Mouse (Mus musculus) left cerebral cortex, postnatal 14 days (tissue): ENCODE measurements around the gene Gnai2. TPM values are rescaled to one million over a fixed set of nuclear protein-coding genes. Genes with fewer than 3 reads are reported as not detected.

Source experiments
- DNase-seq, 2 experiments: peaks; one replicate each; pipeline ENCODE4 v3.0.0; 2021 to 2022; ENCODE audit warnings: low spot score in 2 of 2, mixed read lengths in 1 of 2
- intact Hi-C: fragments of 180-260 bp; cut with DNase I; formaldehyde crosslinking; loops from one replicate; pipeline ENCODE4 v1.15.1; 2025
- total RNA-seq, 2 experiments: library from RNA; stranded (reverse); gene quantifications; 2 replicates each; pipeline ENCODE4 v1.2.3; 2021

Gnai2 gene
- total RNA-seq, 2 experiments from 2014 or later = 205 to 220 TPM

DNA sequence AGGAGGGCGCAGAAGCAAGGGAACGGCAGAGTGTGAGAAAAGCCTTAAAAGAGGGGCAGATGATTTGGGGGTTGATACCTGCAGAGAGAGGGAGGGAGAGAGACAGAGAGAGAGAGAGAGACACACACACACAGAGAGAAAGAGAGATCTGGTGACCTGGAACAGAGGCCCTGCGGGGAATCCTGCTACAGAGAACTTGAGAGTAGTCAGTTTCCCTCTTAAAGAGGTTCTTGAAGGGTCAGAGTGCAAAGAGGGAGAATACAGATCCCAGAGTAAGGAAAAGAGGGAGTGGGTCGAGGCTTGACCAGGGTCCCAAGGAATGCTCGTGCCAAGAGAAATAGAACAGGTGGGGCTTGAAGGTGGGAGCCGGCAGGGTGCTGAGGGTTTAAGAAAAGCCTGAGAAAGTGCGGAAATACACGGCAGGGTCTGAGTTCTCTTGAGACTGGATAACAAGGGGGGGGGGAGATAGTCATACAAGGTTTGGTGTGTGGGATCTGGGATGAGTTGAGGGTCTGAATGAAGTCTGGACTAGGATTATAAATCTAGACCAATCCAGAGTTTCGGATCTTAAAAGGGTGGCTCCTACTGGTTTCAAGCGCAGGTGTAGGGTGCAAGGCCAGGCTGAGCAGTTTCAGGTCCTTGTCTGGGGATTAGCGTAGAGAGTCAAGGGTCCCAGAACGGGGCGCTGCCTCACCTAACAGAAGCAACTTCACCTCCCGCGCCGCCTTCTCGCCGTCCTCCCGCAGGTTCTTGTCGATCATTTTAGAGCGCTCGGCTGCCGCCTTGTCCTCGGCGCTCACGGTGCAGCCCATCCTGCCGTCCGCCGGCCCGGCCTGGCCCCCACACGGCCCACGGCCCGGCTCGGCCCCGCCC, 525 bp downstream of the Gnai2 start:
- DNase-seq = no peak
- intact Hi-C loops = no loop called here

DNA sequence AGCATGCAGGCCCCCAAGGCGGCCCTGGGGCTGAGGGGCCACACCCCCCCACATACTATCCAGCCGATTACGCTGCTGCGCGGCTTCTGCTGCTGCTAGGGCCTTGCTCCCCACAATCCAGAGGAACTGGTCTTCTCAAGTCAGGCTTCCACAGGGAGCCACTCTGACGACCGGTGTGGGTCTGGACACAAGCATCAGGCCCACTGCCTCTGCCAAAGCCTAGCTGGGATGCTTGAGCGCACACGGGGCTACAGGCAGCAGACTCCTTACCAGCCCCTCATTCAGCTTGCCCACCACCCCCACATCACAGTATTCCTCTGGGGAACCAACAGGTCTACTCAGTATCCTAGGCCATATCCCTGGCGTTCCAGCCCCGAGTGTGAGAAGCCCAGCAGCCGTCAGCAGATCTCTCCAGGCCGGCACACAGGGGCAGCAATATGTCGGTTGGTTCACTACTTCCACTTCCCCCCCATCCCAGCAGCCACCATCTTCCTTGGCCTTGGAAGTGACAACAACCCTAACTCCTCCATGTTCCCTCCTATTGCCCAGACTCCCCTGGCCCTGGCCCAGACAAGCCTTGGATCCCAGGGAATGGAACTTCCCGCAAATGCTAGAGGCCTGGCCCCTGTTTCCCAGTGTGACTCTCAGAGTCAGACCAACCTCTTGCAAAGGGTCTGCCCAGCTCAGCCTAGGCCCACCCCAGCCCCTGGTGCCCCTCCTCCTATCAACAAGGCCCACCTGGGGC, 1.3 kb downstream of the Gnai2 start:
- intact Hi-C loops = no loop called here
- no peak for DNase-seq

DNA sequence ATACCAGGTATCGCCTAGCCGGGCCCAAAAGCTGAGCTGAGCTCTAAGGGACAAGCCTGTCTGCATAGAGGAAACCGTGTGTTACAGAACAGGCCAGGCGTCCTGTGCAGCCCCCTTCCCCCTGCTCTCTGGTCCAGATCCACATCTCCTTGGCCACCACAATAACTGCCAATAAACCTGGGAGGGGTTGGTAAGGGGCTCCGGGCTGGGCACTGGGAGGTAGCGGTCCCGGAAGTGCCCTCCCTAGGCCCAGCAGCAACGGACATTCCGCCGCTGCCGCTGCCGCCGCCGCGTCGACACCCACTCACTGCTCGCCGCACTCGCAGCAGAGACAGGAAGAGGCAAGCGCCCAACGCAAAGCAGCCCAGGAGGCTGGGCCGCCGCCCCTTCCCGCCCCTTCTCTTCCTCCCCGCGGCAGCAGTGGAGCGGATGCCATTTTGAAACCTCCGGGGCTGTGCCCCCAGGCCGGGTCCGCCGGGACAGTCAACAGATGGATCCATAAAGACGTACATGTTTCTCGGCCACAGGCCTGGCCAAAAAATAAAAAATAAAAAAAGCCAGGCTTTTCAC, 2.0 kb downstream of the Gnai2 start:
- DNase-seq = peak; percentile 69 to 76
- intact Hi-C loops = no loop called here

DNA sequence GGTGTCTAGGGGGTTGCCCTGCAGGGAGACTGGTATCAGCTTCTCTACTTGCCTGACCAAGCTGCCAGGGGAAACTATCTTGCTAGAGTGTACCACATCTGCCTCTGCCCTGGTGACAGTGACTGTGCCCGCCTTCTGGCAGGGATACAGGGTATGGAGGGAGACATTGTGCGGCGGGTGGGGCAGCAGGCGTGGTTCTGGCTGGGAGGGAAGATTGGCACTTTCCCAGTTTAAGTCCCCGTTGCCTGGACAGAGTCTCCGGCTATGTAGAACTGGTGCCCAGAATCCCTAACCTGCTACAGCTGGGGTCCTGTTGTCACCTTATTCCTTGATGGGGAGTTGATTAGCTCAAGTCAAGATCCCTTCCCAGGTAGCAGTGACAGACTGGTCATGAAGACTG, 2.7 kb downstream of the Gnai2 start:
- intact Hi-C loops = no loop called here
- no peak for DNase-seq

DNA sequence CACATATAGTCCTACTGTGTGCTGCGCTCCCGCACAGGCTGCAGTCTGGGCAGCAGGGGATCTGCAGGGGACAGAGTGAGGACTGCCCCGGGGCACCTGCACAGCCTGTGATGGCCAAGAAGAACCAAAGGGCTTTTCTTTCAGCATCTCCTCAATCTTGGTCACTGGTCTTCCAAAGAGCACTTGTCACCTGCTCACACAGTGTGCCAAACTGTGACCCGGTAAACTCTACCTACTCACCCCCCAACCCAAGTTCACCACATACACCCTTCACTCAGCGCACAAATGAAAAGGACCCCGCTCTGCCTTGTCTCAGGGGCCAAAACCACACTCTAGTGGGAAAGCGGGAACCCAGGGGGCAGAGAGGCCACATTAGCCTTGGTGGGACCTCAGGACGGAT, 3.3 kb downstream of the Gnai2 start:
- intact Hi-C loops = no loop called here
- no peak for DNase-seq

DNA sequence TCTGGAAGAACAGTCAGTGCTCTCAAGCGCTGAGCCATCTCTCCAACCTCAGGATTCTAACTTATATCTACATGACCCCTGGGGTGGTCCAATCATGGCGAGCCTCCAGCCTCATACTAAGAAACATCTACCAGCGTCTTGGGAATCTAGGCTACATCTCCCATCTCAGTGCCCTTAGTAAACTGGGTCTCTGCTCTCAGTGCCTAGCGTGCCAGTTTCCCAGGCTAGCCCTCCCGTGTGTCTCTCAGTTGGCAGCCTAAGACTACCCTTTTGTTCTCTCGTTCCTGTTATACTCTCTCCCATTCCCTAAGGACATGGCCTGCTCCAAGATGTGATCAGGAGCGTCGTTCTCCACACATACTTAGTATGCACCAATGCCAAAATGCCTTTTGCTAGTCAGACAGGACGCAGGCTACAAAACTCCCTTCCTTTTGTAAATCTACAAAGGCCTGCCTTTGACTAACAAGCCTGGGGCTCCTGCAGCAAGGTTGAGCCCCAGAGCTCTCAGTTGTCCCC, 3.8 kb downstream of the Gnai2 start:
- no peak for DNase-seq
- intact Hi-C loops = no loop called here

DNA sequence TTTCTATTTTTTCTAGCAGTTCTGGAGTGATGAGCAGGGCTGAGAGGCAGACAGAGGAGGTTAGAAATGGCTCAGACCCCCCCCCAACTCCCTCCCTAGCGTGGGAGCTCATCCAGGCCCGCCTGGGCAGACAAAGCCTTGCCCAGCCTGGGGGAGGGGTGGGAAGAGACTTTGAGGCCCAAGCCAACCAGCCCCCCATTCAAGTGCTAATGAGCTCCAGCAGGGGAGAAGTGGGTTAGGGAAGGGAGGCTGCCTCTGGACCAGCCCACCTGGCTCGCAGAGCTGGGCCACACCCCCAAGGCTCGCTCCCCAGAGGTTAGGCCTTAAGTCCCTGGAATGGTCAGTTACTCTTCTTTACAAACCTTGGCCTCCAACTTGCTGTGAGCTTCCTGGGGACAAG, 4.6 kb downstream of the Gnai2 start:
- intact Hi-C loops = no loop called here
- DNase-seq = peak in 1 of 2 experiments; percentile 62

DNA sequence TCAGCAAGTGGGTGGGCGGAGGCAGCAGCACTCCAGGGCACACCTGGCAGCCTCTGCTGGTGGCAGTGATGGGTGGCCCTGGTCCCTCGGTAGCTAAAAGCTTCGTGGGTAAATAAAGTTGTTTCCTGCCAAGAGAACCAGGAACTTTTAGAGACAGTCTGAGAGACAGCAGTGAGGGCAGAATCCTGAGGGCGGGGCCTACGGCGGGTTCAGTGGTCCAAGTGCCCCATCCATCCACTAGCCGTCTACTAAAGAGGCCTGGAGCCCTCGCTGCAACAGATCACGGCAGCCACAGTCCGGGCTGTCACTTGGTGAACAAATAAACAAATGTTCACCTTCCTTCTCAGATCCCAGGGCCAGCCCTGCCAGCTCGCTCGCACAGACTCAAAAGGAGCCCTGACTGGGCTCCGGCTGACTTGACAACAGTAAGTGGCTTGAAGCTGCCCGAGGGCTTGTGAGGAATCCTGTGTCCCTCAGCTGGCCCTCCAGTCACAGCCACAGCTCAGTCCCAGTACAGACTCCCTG, 5.2 kb downstream of the Gnai2 start:
- DNase-seq = peak in 1 of 2 experiments; percentile 48

DNA sequence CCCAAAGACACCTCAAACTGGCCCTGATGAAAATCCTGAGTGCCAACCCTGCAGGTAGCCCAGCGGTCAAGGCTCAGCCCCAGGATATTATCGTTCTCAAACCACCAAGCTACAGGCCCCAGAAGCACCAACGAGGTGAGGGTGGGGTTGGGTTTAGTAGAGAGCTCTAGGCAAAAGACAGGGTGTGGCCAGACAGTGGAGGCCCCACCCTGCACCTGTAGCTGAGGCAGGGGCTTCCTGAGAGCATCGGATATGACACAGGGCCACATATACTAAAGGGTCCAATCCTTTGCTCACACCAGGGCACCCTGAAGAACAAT, 5.8 kb downstream of the Gnai2 start:
- intact Hi-C loops = no loop called here
- no peak for DNase-seq

More for the DNA sequence above, 5.2 kb downstream of the Gnai2 start:
- intact Hi-C loops = no loop called here

DNA sequence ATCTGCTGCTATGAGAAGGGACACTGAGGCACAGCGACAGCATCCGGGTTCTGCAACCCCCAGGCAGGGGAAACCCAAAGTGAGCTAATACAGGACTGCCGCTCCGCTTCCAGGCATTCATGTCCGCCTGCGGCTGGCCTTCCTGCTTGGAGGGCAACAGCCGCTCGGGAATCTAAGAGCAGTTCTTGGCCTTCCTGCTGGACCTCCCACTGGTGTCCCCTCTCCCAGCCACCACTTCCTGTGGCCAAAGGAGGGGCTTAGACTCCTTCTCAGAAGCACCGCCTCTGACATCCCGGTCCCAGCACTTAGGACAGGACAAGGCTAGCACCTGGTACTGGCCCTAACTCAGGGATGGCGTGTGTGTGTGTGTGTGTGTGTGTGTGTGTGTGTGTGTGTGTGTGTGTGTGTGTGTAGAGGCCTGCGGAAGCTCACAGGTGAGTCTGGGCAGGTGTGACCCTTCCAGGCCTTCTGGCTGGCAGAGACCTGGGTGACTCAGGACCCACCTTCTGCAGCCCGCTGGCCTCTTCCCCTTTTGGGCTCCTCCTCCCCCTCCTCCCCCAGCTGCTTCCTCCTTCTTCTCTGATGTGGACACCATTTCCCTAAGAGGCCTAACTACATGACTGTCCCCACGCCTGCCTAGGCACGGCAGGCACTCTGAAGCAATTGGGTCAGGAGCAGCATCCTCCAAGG, 6.3 kb downstream of the Gnai2 start:
- intact Hi-C loops = no loop called here
- DNase-seq = no peak

DNA sequence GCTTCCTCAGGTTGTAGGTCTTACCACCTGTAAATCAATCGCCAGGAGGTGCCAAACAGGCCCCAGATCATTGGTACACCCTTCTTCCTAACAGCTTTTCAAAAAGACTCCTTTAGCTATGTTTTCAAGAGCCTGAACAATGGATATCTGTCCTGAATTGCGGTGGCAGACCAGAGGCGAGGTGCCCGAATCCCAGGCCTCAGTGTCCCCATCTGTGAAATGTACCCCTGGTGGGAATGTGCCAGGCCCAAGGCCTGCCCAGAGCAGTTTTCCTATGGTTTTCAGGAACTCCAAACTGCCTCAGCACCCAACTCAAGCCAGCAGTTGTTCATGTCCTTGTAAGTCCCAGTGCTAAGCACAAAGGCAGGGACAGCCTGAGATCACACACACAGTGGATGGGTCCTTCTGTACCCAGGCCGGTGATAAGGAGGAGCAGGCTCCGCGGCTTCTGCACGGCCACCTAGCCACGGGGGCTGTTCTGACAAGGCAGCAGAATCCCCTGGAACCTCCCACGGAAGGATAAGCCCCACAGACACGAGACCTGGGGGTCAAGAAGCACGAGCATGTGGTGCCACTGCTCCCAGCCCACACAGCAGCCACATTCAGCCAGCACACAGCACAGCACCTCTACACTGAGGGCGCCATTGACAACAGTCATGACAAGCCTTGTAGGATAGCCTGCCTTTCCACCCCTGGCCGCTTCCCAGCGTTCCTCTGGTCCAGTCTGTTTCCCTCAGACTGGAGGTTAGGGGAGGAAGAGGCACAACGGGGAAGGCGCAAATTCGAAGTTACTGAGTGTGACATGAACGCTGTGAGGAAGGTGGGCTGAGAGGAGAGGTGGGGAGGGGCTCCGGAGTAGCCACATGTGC, 7.5 kb downstream of the Gnai2 start:
- intact Hi-C loops = loop anchor here (2.0 kb wide), 1 partner anchor 17 kb away; no protein-coding TSS in a partner anchor
- DNase-seq = no peak

DNA sequence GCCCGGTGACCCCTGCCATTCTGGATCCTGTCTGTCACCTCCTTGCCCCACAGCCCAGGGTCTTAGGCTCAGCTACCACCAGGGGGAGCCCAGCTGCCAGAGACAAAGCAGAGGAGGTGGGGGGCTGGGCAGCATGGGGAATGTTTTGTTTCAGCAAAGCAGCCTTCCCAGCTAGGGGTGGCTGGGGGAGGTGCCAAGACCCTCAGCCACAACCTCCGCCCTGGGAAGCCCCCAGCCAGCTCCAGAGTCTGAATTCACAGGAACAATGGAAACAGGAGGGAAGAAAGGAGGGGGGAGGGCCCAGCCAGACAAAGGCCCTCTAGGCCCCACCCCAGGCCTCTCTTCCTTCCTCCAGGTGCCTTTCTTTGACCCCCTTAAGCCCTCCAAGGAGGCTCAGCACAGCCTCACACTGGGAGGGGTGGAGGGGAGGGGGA, 8.3 kb downstream of the Gnai2 start:
- peak; percentile 81 to 88 for DNase-seq
- intact Hi-C loops = loop anchor here (2.0 kb wide), 1 partner anchor 18 kb away; no protein-coding TSS in a partner anchor

DNA sequence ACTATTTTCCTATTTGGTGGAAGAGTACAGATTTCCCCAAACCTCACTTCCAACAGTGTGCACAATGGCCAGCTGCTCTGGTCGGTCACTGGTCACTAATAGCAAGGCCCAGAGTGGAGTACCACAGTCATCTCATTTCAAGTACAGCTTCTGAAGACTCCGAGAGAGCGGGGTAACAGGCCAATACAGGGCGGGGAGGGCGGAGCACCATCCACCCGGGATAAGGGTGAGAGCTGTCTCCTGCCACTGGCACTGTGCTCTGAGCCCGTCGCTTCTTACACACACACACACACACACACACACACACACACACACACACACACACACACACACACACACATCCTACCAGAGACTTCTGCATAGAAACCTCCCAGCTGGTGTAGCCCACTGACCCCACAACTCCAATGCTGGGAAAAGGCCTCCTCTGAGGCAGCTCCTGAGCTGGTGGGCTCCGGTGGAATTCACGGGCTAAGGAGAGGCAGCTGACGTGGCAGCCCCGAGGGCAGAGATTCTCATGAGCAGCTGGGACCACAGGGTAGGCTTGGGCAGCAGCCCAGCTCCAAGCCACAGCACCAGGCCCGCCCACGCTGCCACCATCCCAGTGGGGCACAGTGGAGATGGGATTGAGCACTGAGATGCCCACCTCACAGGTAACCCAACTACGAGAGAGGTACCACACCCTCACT, 8.9 kb downstream of the Gnai2 start:
- intact Hi-C loops = loop anchor here (2.0 kb wide), 1 partner anchor 18 kb away; no protein-coding TSS in a partner anchor
- no peak for DNase-seq

DNA sequence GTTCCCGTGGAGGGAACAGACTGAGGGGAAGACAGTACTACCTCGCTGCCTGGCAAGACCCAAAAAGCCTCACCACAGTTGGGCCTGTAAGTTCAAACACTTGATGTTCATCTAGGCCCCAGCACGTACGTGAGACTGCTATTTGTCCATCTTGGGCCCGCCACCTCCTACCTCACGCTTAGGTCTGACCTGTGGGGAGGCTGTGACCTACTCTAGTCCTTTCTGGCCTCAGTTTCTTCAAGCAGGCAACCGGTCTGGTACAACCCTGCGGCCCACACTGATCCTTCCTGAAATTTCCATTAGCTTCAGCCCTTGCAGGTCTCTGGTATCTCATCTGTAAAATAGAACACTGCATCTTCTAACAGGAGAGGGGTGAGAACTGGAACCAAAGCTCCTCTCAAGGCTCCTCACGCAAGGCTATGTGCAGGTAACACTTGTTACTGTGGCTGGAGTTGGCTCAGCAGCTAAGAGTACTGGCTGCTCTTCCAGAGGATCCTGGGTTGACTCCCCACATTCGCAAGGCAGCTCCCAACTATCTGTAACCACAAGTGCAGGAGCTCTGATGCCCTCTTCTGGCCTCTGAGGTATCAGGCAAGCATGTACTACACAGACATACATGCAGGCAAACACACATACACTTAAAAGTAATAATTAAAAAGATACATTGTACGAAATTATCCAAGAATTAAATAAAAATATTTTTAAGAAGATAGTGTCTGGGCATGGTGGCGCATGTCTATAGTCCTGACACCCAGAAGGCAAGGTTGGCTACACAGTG, 9.6 kb downstream of the Gnai2 start:
- no peak for DNase-seq
- intact Hi-C loops = loop anchor here (2.0 kb wide), 1 partner anchor 19 kb away; no protein-coding TSS in a partner anchor

DNA sequence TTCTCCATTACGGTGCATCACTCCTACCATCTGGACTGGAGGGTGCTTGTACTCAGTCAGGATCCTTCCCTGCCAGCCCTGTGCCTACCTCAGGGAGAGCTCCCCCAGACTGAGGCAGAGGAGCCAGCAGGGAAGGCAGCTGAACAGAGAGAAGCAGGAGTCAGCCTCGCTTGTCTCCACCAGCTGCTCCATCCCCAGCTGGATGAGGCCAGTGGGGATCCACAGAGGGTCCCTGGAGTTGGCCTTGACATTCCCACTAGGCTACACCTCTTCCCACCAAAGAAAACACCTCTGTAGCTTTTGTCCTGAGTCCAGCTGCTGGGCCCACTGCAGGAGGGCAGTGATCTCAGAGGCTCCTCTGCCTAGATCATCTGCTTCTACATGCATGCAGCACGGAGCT, 10.2 kb downstream of the Gnai2 start:
- DNase-seq = no peak
- intact Hi-C loops = no loop called here

DNA sequence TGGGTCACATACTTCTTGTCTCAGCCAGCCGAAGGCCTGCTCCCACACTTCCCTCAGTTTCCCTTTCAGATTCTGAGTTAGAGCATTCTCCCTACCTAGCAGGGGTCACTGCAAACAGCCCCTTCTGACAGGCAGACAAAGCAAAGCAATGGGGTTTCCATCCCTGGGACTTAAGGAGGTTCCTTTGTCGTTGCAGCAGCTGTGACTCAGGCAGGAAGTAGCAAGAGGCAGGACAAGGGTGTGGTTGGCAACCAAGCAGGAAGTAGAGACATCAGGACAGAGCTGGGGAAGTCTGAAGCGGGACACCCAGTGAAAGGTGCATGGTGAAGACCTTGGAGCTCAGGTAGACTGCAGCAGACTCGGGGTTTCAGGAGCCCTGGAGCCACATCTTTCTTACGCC, 10.6 kb downstream of the Gnai2 start:
- intact Hi-C loops = no loop called here
- DNase-seq = no peak

DNA sequence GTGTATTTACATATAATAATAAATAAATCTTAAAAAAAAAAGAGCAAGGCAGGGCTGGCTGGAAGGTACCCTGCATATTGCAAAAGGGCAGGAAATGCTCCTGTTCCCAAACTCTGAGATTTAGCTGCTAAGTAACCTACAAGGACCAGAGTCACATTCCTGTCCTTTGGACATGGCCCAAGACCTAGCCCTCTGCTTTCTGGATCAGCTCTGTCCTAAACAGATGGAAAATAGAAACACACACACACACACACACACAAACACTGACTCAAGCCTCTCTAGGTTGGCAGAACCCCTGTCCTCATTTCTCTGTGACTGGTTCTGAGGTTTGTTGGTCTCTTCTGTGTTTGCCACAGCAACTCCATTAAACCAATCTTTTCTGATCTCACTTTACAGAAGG, 14.2 kb downstream of the Gnai2 start:
- no peak for DNase-seq
- intact Hi-C loops = no loop called here
